Mouse (Mus musculus): ENCODE data around the gene Tle4.

DNA sequence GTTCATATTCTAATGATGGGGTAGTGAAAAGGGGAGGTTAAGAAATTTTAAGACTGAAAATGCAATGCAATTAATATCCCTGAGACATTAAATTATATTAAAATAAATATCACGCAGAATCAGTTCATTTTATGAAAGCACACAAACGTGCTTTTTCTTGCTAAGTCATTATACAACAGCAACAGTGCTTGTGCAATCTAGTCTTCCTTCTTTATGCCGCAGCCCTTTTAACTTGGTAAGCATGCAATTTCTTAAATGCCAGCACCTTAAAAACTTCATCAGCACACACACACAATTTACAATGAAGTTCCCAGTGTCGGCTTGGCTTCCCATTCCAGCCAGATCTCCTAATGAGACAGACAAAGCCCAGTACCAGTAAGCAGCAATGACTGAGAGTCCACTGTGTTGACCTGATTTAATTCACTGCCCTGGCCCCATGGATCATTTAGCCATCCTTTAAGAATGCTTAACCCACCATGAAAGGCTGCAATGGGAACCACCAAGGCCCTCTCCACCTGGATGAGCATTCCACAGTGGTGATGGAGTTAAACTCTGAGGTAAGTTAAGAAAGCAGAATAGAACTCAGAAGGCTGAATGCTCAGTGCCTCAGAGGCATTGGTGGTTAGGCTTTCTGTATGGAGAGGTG, 32.3 kb downstream of the Tle4 start:
- no peak for TF ChIP-seq CTCF (IDR thresholded peaks at IDR 0.05; ENCODE audit: borderline replicate concordance, extremely low read depth, insufficient read depth, insufficient read length)
- no peak for TF ChIP-seq POLR2A (IDR thresholded peaks at IDR 0.05; ENCODE audit: borderline replicate concordance, extremely low read depth, insufficient read depth, insufficient read length, poor library complexity, severe bottlenecking)

Data from brain, embryonic 14.5 days (tissue).